Mouse (Mus musculus) ES-Bruce4 (cell line): ENCODE results near the gene Olfr16. TPM values are rescaled to one million over a fixed set of nuclear protein-coding genes. Genes with fewer than 3 reads are reported as not detected.

Source experiments
- H3K27ac ChIP-seq: 2 replicates; pipeline ENCODE4 v1.5.1; 2012; ENCODE audit warnings: low read length, inconsistent platforms; ENCODE audit not compliant: insufficient read depth
- H3K27me3 ChIP-seq: 2 replicates; pipeline ENCODE4 v1.6.1; 2012; ENCODE audit warnings: mild to moderate bottlenecking, low read length, inconsistent platforms; ENCODE audit not compliant: control insufficient read depth, poor library complexity, insufficient read depth, severe bottlenecking
- H3K36me3 ChIP-seq: 2 replicates; pipeline ENCODE4 v1.6.1; 2012; ENCODE audit warnings: inconsistent platforms, mild to moderate bottlenecking, low read length, moderate library complexity; ENCODE audit not compliant: control insufficient read depth, poor library complexity, insufficient read depth, severe bottlenecking
- H3K4me1 ChIP-seq: one replicate; pipeline ENCODE4 v1.8.1; 2011; ENCODE audit warnings: low read length; ENCODE audit not compliant: control insufficient read depth, insufficient read depth
- H3K4me3 ChIP-seq: 2 replicates; pipeline ENCODE4 v1.5.1; 2011; ENCODE audit warnings: low read depth, mild to moderate bottlenecking, low read length
- H3K9ac ChIP-seq: 2 replicates; pipeline ENCODE4 v1.6.1; 2012; ENCODE audit warnings: low read depth, mild to moderate bottlenecking, inconsistent platforms; ENCODE audit not compliant: poor library complexity, severe bottlenecking
- H3K9me3 ChIP-seq: replicated peaks from 2 replicates; pipeline ENCODE4 v1.6.1; 2012; ENCODE audit warnings: mild to moderate bottlenecking, low read length, inconsistent platforms; ENCODE audit not compliant: control insufficient read depth, poor library complexity, insufficient read depth, severe bottlenecking
- CTCF ChIP-seq: IDR thresholded peaks from one replicate; pipeline ENCODE4 v1.8.1; 2011; ENCODE audit warnings: low read depth, low read length
- EP300 ChIP-seq: IDR thresholded peaks from 2 replicates; pipeline ENCODE4 v1.6.1; 2011; ENCODE audit warnings: low read depth, low read length; ENCODE audit not compliant: insufficient read depth
- POLR2A ChIP-seq: IDR thresholded peaks from one replicate; pipeline ENCODE4 v1.8.1; 2011; ENCODE audit warnings: low read length; ENCODE audit not compliant: insufficient read depth
- polyA plus RNA-seq: library from polyadenylated mRNA; stranded (reverse); fragments of >200 nt; gene quantifications from 2 replicates; pipeline ENCODE4 v1.2.4, GENCODE M21; 2011; ENCODE audit warnings: low read depth; ENCODE audit not compliant: missing spikeins, insufficient read depth, insufficient read length

Olfr16 gene
- polyA plus RNA-seq, 1 experiment = not detected

DNA sequence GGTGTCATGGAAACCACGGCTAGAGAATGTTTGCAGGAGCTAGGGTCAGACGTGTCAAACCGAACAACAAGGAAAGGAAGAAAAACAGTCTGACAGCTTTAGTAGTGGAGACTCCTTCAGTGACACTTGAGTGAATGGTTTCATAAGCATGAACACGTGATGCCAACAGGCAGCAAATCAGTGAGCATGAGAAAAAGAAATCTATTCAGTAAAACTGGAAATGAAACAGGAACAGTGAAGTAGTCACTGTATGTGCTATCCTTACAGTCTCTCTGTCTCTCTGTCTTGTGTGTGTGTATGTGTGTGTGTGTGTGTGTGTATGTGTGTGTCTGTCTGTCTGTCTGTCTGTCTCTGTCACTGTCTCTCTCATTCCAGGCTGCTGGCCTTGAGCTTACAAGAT, 5.2 kb downstream of the Olfr16 start:
- TF ChIP-seq EP300 (no peak), POLR2A (no peak), CTCF (no peak)
- no peaks in the 10 kb centered on the region for H3K36me3 ChIP-seq

DNA sequence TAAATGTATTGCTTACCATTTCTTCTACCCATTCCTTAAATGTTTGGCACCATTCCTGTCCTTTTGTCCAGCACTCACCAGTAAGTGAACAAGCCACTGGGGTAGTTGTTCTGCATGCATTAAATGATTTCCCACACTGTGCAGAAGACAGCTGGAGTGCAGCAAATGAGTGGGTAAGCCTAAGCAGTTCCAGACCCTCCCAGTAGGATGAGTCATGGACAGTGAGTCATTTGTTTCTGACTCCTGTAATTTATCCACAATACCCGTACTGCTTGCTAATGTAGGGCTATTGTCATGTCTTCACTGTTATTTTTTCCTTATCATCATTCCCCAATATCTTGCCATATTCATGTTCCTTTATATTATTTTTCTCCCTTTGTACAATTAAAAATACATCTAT, 10.2 kb downstream of the Olfr16 start:
- Histone ChIP-seq H3K27me3 (no peaks in the 10 kb centered on the region), H3K4me3 (no peak overlapping the region), H3K9ac (no peak overlapping the region), H3K36me3 (no peaks in the 10 kb centered on the region), H3K9me3 (no peaks in the 10 kb centered on the region), H3K27ac (no peak overlapping the region), H3K4me1 (no peaks in the 10 kb centered on the region)
- no peak for TF ChIP-seq EP300

More for the DNA sequence above, 5.2 kb downstream of the Olfr16 start:
- H3K27ac ChIP-seq = no peak overlapping the region
- H3K9ac ChIP-seq = no peak overlapping the region
- no peaks in the 10 kb centered on the region for H3K9me3 ChIP-seq
- H3K4me3 ChIP-seq = no peak overlapping the region
- no peaks in the 10 kb centered on the region for H3K27me3 ChIP-seq
- H3K4me1 ChIP-seq = no peaks in the 10 kb centered on the region

DNA sequence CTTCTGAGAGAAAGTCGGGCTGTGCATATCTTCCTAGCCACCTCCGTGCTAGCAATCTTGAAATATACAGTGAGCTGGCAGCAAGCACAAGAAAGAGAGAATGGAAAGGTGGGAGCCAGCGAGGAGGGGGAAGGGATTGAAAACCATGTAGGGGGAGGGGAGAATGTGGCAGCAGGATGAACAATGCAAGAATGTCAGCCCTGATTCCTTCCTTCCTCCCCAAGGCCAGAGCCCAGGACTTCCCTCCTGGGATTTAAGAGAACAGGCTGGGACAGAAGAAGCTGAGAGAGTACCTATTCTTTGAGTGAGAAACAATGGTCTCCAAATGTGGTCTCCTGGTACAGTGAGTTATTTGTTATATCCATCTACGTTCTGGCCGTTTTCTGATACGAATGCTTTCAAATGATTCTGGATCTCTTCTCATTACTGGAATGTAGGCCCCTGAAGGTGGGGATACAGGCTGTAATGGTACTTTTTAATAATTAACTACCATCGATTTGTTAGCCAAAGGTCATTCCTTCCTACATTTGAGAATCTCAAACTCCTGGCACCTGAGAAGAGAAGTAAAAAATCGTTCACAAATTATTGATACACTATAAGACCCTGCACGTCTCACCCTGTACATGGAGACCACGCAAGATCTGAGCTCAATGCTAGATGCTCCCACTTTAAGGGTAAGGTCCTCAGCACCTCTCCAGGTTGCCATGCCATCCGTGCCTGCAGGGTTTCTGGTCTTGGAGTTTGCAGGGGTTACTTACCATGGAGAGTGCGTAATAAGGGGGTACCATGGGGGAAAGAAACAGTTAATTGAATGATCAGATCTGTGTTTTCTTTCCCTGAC, 39.8 kb downstream of the Olfr16 start:
- no peak for TF ChIP-seq CTCF
- no peak for TF ChIP-seq EP300
- no peak for TF ChIP-seq POLR2A
- Histone ChIP-seq H3K27ac (no peak overlapping the region), H3K9me3 (no peaks in the 10 kb centered on the region), H3K27me3 (no peaks in the 10 kb centered on the region), H3K9ac (no peak overlapping the region), H3K36me3 (no peaks in the 10 kb centered on the region), H3K4me3 (no peak overlapping the region), H3K4me1 (no peaks in the 10 kb centered on the region)

DNA sequence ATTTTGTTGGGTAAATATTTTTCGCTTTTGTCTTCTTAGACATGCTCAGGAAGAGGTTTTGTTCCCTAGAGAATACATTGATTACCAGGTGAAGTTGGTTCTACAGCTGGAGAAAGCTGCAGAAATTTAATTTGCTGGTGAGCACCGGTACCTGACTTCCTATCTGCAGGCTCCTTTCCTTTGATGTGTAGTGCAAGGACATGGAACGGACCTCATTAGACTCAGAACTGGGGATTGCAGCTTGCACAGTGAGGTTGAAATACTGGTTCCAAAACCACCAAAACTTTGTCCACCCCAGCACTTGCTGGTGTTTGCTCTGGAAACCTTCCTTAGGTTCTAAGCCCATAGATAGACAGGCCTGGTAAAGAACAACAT, 40.4 kb downstream of the Olfr16 start:
- H3K4me3 ChIP-seq = no peak overlapping the region
- no peaks in the 10 kb centered on the region for H3K9me3 ChIP-seq
- H3K9ac ChIP-seq = no peak overlapping the region
- no peaks in the 10 kb centered on the region for H3K27me3 ChIP-seq
- H3K4me1 ChIP-seq = no peaks in the 10 kb centered on the region
- TF ChIP-seq EP300 = no peak
- no peak for TF ChIP-seq CTCF
- no peak for TF ChIP-seq POLR2A
- H3K36me3 ChIP-seq = no peaks in the 10 kb centered on the region
- no peak overlapping the region for H3K27ac ChIP-seq

Other genes with a start within 250 kb of the Olfr16 start
- not detected in 2 replicates for gene Apcs, start 55.4 kb upstream of the Olfr16 start, polyA plus RNA-seq
- gene Olfr1408, start 187.0 kb downstream of the Olfr16 start, polyA plus RNA-seq = not detected in 2 replicates
- not detected in 2 replicates for gene Olfr1406, start 240.2 kb downstream of the Olfr16 start, polyA plus RNA-seq
- not detected in 2 replicates for gene Olfr218, start 247.4 kb downstream of the Olfr16 start, polyA plus RNA-seq